Mouse (Mus musculus) Muller cell, postnatal 12 days (primary cell): ENCODE results near the gene Casc3.
A peak's percentile ranks its signal among the peaks of the same experiment; 100 is the strongest.

Experiments used
- DNase-seq: peaks from one replicate; pipeline ENCODE4 v3.0.0-alpha.2; 2015; ENCODE audit errors: inconsistent ontology term

The Casc3 gene

DNA sequence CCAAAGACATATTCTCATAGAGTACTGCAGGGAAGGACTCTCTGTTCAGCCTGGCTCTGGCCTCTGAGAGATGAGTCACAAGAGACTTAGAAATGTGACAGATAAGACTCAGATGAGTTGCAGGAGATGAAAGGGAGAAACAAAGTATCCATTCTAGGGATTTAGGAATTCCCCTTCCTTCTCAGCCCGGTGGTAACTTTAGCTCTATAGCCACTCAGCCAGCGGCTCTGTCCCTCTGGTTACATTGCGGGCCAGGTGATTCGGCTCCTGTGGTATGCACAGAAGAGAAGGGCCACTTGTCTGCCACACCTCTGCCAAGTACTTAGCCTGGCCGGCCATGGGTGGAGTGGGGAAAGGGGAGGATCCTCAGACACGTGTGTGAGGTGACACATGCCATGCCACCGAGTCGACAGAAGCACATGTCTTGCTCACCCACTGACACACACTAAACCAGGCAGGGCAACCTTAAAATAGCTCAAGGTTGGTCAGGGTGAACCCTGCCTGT, 32.0 kb upstream of the Casc3 start:
- peak; percentile 92 for DNase-seq

DNA sequence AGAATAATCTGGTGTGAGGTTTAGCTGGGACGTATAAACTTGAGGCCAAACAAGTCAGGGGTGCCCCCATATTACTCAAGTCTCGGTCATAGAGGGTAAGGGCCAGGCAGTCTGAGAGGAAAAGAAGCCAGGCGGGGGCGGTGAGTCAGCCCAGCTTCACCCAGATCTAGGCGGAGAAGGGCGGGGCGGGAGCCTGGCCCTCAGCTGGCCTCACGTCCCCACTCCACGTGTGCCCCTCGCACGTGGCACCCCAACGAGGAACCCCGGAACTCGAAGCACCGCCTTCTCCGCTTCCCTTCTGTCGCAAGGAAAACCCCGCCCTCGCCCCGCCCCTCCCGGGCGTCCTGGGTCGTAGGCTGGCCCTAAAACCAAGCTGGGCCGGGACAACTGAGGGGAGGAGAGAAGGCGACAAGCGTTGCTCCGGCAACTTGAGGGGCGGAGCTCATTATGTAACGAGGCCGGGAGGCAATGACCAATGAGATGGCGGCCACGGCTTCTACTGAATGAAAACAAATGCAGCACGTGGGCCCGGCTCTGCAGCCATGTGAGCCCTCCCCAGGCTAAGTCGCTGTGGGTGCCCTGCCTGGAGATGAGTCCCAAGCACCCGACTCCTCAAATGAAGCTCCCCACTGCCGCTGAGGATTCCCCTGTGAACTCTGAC, 30.9 kb upstream of the Casc3 start:
- DNase-seq: peak; percentile 100

DNA sequence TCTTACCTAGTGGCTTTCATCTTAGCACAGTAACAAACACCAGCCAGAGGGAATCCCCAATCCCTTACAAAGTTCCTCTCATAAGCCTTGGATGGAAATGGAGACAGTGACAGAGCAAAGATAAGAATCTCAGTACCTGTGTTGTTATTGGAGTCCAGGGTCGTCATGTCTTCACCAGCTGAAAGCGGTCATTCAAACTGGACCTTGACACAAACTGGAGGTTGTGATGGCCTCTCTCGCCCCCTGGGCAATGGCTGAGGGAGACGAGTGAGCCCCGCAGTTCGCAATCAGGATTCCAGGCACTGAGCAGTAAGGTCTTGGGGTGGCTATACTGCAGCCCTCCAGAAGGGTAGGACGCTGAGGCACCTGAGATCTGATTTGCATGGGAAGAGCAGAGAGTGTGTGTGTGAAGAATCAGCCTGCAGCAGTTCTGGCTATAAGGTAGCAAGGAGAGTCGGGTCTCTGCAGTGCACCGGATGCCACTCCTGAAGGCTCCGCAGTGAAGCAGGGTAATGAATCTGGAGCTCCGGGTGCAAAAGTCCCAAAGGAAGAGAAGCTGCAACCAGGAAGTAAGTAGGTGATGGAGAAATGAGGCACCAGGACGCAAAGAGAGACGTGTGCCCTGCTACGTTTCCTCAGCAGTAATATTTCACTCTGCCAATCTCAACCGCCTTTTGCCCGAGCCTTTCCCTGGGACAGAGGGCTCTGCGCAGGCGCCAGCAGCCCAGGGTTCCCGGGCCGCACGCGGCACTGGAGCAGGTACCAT, 29.9 kb upstream of the Casc3 start, which contains the start of gene Nr1d1:
TSS of gene Nr1d1 (minus strand) at position 752 of the 766 bp plus-strand sequence.
- DNase-seq: no peak

DNA sequence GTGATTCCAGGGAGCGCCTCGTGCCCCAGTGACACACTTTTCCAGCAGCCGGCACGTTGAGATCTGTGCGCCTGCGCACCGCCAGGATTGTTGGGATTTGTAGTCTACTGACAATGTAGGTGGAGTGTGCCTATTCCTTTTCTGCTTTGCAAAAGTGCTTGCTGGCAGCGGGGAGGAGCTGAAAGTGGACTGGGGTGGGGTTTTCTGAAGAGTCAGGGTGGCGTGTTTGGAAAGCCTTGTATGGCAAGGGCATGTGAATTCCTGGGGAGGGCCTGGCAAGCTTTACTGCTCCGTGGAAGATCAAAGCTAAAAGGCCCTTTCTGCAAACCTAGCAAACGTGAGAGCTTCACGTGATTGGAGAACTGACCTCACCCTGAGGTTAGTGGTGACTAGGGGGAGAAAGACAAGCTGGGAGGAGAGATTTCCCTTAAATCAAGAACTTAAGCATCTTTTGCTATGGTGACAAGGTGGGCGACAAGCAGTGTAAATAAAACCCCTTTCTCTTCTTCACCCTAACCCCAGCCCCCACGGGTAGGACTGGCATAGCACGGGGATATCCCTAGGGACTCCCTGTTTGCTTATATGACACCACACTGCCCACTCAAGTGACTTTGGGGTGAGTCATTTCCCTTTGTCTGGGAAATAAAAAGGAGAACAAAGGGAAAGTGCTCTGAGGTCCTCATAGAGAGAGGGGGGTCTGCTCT, 29.2 kb upstream of the Casc3 start:
- peak; percentile 99 for DNase-seq

DNA sequence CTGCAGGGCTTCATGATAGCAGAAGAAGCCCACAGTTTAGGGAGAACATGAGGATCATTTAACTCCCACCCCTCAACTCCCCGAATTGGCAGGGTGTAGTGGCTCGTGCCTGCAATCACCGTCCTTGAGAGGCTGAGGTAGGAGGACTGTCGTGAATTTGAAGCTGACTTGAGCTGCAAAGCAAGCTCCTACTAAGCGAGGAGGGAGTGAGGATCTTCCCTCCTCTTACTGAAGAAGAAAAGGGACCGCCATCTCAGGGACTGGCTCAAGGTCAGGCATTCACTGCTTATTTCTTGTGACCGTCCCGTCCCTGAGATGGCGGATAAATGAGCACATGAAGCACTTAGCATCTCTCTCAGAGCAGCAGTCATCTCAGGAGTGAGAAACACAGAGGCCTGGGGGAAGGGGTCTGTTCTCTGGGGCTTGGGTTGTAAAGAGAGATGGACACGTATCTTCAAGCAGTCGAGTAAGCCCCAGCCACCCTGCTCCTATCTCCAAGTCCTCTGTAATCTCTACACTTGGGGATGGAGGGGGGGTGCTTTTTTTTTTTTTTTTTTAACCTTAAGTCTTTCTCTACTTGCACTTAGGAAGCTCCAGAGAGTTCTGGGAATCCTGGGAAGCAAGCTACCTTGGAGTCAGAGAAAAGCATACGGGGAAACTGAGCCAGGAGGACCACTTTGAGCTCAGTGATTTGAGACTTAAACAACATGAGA, 28.5 kb upstream of the Casc3 start:
- no peak for DNase-seq

DNA sequence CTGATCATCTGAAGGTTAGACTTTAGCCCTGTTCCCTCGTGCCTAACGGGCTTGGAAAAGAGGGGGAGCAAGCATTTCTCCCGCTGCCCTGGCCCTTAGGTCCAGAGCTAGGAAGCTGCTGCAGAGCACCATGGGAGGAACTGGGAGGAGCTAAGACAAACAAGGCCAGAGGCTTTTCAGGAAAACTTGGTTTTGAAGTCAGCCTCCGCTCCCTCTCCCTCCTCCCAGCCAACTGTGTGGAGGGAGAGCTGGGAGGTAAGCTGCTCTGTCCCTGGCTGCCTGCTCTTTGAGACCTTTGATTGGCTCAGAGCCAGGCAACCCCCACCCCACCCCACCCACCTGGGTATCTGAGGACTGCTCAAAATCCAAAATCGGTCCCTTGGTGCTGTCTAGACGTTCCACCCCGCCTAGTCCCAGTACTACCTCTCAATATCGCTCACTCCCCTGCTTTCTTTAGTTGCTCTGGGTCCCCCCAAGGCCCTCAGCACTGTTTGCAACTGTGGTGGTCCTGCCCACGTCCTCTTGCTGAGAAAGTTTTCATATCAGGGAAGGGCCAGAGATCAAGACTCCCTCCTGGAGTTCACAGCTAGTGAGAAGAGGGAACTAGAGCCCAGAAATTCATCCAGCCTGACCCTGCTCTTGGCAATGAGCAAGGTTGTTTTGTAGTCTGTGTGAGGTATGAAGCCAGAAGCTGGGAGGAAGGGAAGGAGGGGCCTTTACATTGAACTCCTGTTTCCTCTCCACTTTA, 27.7 kb upstream of the Casc3 start:
- DNase-seq: no peak

DNA sequence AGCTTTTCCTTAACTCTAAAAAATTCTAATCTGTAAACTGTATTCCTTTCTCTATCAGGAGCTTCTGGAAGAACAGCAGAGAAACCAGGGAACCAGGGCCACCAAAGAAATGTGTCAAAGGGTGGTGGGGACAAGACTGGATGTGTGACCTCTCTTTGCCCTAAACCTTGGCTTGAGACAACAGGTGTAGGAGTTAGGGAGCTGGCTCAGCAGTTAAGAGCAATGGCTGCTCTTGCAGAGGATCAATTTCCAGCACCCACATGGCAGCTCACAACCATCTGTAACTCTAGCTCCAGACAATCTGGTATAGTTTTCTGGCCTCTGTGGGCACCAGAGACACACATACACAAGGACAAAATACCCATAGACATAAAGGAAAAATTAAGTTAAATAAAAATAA, 26.8 kb upstream of the Casc3 start:
- no peak for DNase-seq

DNA sequence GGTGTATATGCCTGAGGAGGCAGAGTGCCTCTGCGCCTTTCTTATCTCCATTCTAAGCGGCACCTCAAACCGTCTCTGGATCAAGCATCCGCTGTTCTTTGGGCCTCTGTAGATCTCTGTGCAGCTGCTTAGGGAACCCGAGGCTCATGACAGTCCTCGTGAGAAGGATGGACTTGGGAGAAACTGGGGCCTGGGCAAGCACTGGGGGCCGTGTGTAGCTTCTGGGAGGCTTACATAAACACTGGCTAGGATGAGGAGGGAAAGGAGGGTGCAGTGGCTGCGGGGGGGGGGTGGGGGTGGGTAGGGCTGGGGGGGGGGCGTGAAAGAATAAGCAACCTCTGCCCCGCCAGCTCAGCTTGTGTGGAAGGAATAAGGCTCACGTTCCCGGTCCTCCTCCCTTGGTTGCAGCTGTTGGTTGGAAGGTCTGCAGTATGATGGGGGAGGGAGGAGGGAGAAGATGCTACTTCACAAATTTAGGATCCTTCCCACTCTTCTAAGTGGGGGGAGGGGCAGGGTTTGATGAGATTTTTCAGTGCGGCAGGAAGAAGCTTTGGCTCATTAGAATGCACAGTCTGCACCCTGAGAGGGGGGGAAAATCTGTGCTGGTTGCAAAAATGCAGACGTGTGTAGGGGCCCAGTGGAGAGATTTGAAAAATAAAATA, 22.7 kb upstream of the Casc3 start:
- peak; percentile 73 for DNase-seq

DNA sequence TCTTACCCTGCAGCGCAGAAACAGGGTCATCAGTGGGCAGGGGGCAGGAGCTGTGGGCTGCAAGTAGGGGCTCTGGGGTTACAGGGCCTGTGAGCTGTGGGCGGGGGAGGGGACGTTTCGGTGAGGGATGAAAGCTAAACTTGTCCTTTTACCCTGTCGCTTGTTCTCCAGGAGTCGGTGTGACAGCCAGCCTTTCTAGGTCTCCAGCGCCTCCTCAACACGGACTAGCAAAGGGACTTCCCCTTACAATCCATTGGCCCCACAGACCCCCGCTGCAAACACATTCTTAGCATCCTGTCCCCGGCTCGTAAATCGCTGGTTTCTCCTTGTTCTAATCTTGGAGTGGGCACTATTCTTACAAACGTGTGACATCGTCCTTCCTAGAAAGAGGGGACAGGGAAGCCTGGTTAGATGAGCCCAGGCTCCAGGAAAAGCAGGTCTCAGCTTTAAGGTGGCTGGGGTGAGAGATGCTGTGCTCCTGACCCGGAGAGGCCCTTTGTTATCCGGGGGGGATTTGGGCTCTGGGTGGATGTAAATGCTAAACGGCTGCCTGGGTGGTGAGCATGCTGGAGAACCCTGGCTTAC, 22.0 kb upstream of the Casc3 start:
- peak; percentile 58 for DNase-seq

DNA sequence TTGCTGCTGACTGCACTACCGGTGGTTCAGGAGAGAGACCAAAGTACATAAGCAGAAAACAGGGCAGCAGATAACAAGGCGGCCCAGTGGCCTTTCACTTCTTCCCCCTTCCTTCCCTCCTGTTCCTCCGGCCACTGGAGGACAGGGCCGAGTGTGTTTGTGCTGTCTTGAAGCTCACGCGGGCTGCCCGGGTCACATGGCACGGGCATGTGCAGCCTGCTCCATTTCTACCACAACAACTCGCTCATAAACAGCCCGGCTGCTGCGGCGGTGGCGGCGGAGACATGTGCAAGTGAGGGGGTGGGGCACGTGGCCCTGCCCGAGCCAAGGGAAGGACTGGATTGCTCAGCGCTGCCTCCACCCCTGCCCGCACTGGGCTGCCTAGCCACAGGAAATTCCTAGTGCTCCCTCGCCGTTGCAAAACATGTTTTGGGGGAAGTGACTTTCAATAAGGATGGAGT, 21.4 kb upstream of the Casc3 start:
- peak; percentile 100 for DNase-seq

DNA sequence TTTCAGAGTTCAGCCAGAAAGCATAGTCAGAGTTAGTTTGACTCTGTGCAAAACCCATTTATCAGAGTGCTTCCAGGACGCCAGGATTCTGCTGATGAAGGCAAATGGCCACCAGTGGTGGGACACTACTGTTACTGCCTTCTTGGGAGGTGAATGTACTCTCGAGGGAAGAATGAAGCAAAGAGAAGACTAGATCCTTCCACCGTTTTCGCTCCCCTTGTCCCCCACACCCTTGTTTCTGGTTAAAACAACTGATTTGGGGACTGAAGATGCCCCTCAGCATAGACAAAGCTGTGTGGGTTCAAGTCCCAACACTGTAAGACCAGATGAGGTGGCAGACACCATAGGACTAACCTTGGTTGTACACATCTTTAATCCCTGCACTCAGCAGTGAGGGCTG, 20.6 kb upstream of the Casc3 start:
- no peak for DNase-seq

DNA sequence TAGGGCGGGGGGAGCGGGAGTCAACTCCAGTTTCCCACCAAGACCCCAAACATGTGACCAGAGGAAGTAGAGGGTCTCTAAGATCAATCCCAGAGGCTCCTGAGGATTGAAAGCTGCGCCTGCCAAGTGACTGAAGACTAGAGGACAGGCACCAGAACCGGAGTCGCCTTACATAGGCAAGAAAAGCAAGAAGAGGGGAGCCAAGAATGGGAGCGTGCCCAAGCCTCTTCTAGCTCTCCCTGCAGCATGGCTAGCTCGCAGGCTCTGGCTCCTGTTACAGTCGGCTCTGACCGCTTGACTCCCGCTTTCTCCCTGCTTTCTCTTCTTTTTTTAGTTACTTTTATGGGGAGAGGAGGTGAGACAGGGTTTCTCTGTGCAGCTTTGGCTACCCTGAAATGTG, 19.5 kb upstream of the Casc3 start:
- no peak for DNase-seq

DNA sequence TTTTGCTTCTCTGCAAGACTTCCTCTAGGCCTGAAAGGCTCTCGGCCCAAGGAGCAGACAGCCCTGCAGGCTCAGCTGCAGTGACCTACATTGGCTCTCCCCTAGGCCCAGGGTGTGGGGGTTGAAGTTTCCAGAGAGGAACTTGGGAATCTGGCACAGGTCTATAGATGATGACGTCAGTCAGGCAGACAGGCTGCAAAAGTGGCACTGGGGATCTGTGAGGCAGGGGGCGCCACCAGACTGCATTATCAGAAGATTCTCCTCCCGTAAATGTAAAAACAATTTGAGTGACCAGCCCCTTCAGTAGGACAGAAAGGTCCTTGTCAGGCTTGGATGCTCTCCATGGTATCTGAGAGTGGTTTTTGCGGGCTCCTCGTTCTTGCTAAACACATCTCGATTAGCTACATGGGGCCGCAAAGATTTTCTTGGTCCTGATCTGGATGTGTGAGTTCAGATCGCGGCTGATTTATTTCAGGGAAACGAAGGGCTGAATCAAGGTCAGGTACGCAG, 18.9 kb upstream of the Casc3 start:
- DNase-seq: peak; percentile 95

DNA sequence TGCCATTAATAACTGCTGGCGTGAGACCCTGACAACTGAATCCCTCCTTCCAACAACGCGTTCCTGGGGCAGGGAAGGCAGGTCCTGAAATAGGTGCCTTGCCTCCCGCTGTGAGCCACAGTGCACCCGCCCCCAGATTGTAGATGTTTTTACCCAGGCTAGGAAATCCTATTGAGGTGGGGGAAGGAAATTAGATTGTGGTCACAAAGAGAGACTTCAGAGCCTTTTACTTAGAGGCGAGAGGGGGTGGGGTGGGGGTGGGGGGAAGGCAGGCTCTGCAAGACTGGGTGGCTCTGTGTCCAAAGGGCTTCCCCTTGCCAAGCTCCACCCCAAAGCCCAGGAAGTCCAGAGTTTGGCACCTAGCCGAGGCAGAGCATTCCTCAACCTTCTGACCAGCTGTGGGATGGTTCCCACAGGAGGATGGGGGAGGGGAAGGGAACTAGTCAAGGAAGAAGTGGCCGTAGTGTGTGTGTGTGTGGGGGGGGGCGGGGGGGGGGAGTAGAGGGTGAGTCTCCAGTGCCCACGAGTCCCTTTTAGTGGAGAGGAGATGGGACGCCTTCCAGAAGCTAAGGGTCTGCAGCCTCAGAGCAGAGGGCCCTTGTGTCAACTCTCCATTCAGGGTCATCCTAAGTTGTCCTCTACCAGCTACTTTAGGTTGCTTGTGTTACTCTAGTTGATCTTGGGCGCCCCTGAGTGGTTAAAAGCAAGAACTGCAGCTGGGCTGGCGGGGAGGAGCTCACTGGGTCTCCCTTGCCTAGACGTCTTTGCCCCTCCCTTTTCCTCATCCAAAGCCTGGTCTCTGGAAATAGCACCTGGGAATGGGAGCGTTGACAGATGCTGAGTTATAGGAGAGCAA, 18.1 kb upstream of the Casc3 start:
- DNase-seq: peak; percentile 97

DNA sequence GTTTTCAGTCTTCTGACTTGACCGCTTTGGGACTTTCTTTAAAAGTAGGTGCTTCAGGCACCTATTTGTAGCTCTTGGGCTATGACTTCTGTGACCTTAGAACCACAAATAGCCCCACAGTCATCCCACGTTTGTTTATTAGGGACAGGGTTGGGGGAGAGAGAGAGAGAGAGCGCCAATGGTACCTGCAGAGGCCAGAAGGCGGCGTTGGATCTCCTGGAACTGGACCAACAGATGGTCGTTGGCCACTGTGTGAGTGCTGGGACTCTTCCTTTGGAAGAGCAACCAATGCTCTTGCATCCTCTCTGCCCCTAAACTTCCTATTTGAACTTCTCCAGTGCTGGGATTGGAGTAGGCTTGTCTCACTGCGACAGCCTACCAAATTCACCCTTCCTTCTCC, 17.5 kb upstream of the Casc3 start:
- no peak for DNase-seq

DNA sequence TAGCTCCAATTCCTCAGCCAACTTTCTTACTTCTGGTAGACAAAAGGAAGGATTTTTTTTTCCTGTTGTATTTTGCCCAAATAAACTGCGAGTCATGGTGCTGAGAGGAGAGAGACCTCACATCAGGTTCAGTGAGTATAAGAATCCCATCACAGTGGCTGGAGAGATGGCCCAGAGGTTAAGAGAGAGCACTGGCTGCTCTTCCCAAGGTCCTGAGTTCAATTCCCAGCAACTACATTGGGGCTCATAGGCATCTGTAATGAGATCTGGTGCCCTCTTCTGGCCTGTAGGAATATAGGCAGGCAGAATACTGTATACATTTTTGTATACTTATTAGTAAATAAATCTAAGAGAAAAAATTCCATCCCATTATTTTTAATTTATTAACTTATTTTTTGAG, 17.0 kb upstream of the Casc3 start:
- DNase-seq: no peak

DNA sequence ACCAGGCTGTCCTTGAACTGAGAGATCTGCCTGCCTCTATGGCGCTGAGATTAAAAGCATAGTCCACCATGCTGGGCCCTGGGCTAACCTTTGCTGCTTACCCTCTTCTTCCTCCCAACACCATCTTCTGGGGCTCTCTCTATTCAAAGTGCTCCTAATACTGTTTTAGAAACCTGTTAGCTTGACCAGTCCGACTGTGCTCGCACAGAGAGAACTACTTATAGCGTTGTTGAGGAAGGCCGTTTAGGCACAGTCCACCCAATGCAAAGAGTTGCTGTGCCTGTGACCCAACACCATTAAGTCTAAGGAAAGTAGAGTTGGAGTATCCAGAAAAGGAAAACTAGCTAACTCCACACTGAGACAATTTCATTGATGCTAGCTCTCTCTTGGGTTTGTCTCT, 16.6 kb upstream of the Casc3 start:
- no peak for DNase-seq

DNA sequence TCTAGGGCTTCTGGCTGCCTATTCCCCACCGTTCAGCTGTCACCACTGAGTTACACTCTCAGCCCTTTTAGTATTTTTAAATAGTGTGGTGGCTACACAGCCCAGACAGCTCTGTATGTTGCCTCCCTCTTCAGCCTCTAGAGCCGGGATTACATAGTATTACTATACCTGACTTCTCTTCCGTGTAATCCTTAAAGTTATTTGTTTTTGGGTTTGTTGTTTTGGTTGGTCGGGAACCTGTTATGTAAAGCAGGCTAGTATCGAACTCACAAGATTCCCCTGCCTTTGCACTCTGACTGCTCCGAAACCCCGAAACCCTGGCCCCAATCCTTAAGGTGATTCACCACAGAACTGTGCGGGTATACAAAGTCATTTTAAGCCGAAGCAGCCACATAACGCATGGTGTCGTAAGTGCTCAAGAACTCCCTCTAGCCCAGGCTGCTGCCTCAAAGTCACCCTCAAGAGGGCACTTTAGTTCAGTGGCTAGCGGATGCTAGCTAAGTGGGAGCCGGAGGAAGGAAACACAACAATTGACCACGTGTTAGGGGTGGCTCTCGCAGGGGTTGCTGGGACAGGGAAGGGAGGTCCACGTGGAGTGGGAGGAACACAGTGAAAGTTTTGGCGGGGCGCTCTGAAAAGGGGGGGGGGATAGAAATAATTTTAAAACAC, 16.0 kb upstream of the Casc3 start:
- DNase-seq: peak; percentile 94
